Mouse (Mus musculus): ENCODE results near the gene Mindy2. TPM values are rescaled to one million over a fixed set of nuclear protein-coding genes. Genes with fewer than 3 reads are reported as not detected.

Mindy2 gene
- total and polyA plus RNA-seq, 3 experiments = 6.3 to 6.8 TPM; not detected in 1

GRCm38 (mm10) chr9:70689926-70690325 is 33.0 kb upstream of the Mindy2 start:
- DNase-seq (ENCODE audit: low read depth, low spot score) = no peak
- no peak overlapping the region for H3K27ac ChIP-seq (ENCODE audit: control insufficient read depth, low read depth, low read length)
- H3K79me2 ChIP-seq (ENCODE audit: control insufficient read depth, insufficient read depth, low read length, poor library complexity) = peaks cover 58% of the 10 kb centered on the region
- peaks cover 15 to 45% of the 10 kb centered on the region in 2 experiments for H3K4me1 ChIP-seq (ENCODE audit: control insufficient read depth in 1 of 2, insufficient read depth in 2 of 2, low read length in 2 of 2)
- peaks cover 0 to 72% of the 10 kb centered on the region in 2 experiments; a peak in 2 of 4 replicates for H3K36me3 ChIP-seq (ENCODE audit: control insufficient read depth in 1 of 2, insufficient read depth in 2 of 2, low read length in 2 of 2)
- no peak overlapping the region for H3K4me3 ChIP-seq (ENCODE audit: control insufficient read depth in 1 of 2, insufficient read depth in 1 of 2, low read depth in 2 of 2, low read length in 2 of 2)
- no peaks in the 10 kb centered on the region for H3K9me3 ChIP-seq (replicated peaks; ENCODE audit: insufficient read depth, low read length)
- H3K27me3 ChIP-seq (ENCODE audit: control insufficient read depth in 1 of 2, insufficient read depth in 2 of 2, low read length in 2 of 2) = no peaks in the 10 kb centered on the region
- TF ChIP-seq USF2 (IDR thresholded peaks at IDR 0.05; ENCODE audit: borderline replicate concordance in 1 of 2, insufficient read depth in 1 of 2, low read depth in 1 of 2, low read length in 2 of 2) (no peak), RAD21 (IDR thresholded peaks at IDR 0.05; ENCODE audit: low read depth, low read length) (no peak), TAL1 (IDR thresholded peaks at IDR 0.05; ENCODE audit: low read length) (no peak), GATA1 (IDR thresholded peaks at IDR 0.05; ENCODE audit: low read depth, low read length) (no peak), SMC3 (IDR thresholded peaks at IDR 0.05; ENCODE audit: low read depth, low read length) (no peak), MYB (IDR thresholded peaks at IDR 0.05; ENCODE audit: low read depth, low read length) (no peak), GABPA (IDR thresholded peaks at IDR 0.05; ENCODE audit: low read depth, low read length) (no peak), ZMIZ1 (IDR thresholded peaks at IDR 0.05; ENCODE audit: low read depth, low read length) (no peak), USF1 (IDR thresholded peaks at IDR 0.05; ENCODE audit: low read depth, low read length) (no peak), MAZ (IDR thresholded peaks at IDR 0.05; ENCODE audit: low read depth, low read length) (no peak), POLR2AphosphoS5 (IDR thresholded peaks at IDR 0.05; ENCODE audit: borderline replicate concordance, low read depth, low read length) (no peak), RCOR1 (IDR thresholded peaks at IDR 0.05; ENCODE audit: low read depth, low read length) (no peak), CTCF (IDR thresholded peaks at IDR 0.05 in 2 of 3, conservative IDR thresholded peaks at IDR 0.05 in 1 of 3; ENCODE audit: control insufficient read depth in 1 of 3, insufficient read depth in 1 of 3, low read depth in 2 of 3, low read length in 3 of 3, poor library complexity in 1 of 3, severe bottlenecking in 1 of 3) (no peak)
- H3K9ac ChIP-seq (ENCODE audit: control insufficient read depth, low read depth, low read length, poor library complexity, severe bottlenecking) = no peak overlapping the region

- no peak overlapping the region for H3K9ac ChIP-seq (ENCODE audit: control insufficient read depth, low read depth, low read length, poor library complexity, severe bottlenecking)
- H3K36me3 ChIP-seq (ENCODE audit: control insufficient read depth in 1 of 2, insufficient read depth in 2 of 2, low read length in 2 of 2) = peaks cover 0 to 72% of the 10 kb centered on the region in 2 experiments; a peak in 2 of 4 replicates
- H3K79me2 ChIP-seq (ENCODE audit: control insufficient read depth, insufficient read depth, low read length, poor library complexity) = peaks cover 55% of the 10 kb centered on the region
- no peak overlapping the region for H3K27ac ChIP-seq (ENCODE audit: control insufficient read depth, low read depth, low read length)
- H3K4me1 ChIP-seq (ENCODE audit: control insufficient read depth in 1 of 2, insufficient read depth in 2 of 2, low read length in 2 of 2) = peaks cover 10 to 50% of the 10 kb centered on the region in 2 experiments
- H3K27me3 ChIP-seq (ENCODE audit: control insufficient read depth in 1 of 2, insufficient read depth in 2 of 2, low read length in 2 of 2) = no peaks in the 10 kb centered on the region
- H3K9me3 ChIP-seq (replicated peaks; ENCODE audit: insufficient read depth, low read length) = no peaks in the 10 kb centered on the region
- DNase-seq (ENCODE audit: low read depth, low spot score) = peak; percentile 83
- H3K4me3 ChIP-seq (ENCODE audit: control insufficient read depth in 1 of 2, insufficient read depth in 1 of 2, low read depth in 2 of 2, low read length in 2 of 2) = no peak overlapping the region
- no peak for TF ChIP-seq HCFC1 (IDR thresholded peaks at IDR 0.05; ENCODE audit: low read depth, low read length)
- TF ChIP-seq MEF2A (IDR thresholded peaks at IDR 0.05; ENCODE audit: extremely low read depth, insufficient replicate concordance, low read depth, low read length, poor library complexity, severe bottlenecking) = no peak
- TF ChIP-seq GATA1 (IDR thresholded peaks at IDR 0.05; ENCODE audit: low read depth, low read length) = peak; percentile 81
- no peak for TF ChIP-seq KAT2A (conservative IDR thresholded peaks at IDR 0.05; ENCODE audit: low read depth, low read length)
- TF ChIP-seq MYB (IDR thresholded peaks at IDR 0.05; ENCODE audit: low read depth, low read length) = no peak
- no peak for TF ChIP-seq SMC3 (IDR thresholded peaks at IDR 0.05; ENCODE audit: low read depth, low read length)
- no peak for TF ChIP-seq POLR2AphosphoS5 (IDR thresholded peaks at IDR 0.05; ENCODE audit: borderline replicate concordance, low read depth, low read length)
- TF ChIP-seq TCF12 (IDR thresholded peaks at IDR 0.05; ENCODE audit: low read depth, low read length) = 0 out of 2 replicates have a peak, but pooled peaks have one; percentile 50
- TF ChIP-seq USF1 (IDR thresholded peaks at IDR 0.05; ENCODE audit: low read depth, low read length) = no peak
- TF ChIP-seq ZMIZ1 (IDR thresholded peaks at IDR 0.05; ENCODE audit: low read depth, low read length) = no peak
- peak; percentile 88 for TF ChIP-seq RCOR1 (IDR thresholded peaks at IDR 0.05; ENCODE audit: low read depth, low read length)
- no peak for TF ChIP-seq NELFE (IDR thresholded peaks at IDR 0.05; ENCODE audit: low read depth, low read length)
- no peak for TF ChIP-seq BHLHE40 (IDR thresholded peaks at IDR 0.05; ENCODE audit: borderline replicate concordance, low read depth, low read length)
- TF ChIP-seq E2F4 (IDR thresholded peaks at IDR 0.05; ENCODE audit: borderline replicate concordance, low read depth, low read length) = no peak
- TF ChIP-seq ETS1 (IDR thresholded peaks at IDR 0.05; ENCODE audit: low read depth, low read length) = peak; percentile 59; the same call in 1 of the 2 replicates
- no peak for TF ChIP-seq CHD1 (IDR thresholded peaks at IDR 0.05; ENCODE audit: low read depth, low read length)
- no peak for TF ChIP-seq SIN3A (IDR thresholded peaks at IDR 0.05; ENCODE audit: low read length)
- peak; percentile 95 for TF ChIP-seq ZNF384 (IDR thresholded peaks at IDR 0.05; ENCODE audit: low read depth, low read length)
- no peak for TF ChIP-seq ZKSCAN1 (IDR thresholded peaks at IDR 0.05; ENCODE audit: low read depth, low read length)
- no peak for TF ChIP-seq TBP (IDR thresholded peaks at IDR 0.05; ENCODE audit: low read depth, low read length)
- no peak for TF ChIP-seq MAX (IDR thresholded peaks at IDR 0.05; ENCODE audit: low read length)
- TF ChIP-seq MAZ (IDR thresholded peaks at IDR 0.05; ENCODE audit: low read depth, low read length) = no peak
- no peak for TF ChIP-seq UBTF (IDR thresholded peaks at IDR 0.05; ENCODE audit: borderline replicate concordance, insufficient read depth, low read depth, low read length)
- TF ChIP-seq RAD21 (IDR thresholded peaks at IDR 0.05; ENCODE audit: low read depth, low read length) = no peak
Measured at GRCm38 (mm10) chr9:70688301-70688968, 31.5 kb upstream of the Mindy2 start.

Data from MEL (cell line).